Mouse (Mus musculus) spleen, adult 2 months (tissue): ENCODE measurements around the gene Tbcd. TPM values are rescaled to one million over a fixed set of nuclear protein-coding genes. Genes with fewer than 3 reads are reported as not detected.

Experiments used
- DNase-seq, 2 experiments: peaks; one replicate each; pipeline versions ENCODE4 v3.0.0 to v3.0.0-alpha.2; 2012 to 2021; ENCODE audit warnings: low spot score in 2 of 2, low read depth in 1 of 2
- H3K27ac ChIP-seq: fragments of 200-500 bp; 2 replicates; pipeline ENCODE4 v1.5.1; 2012; ENCODE audit warnings: low read length, inconsistent platforms; ENCODE audit not compliant: insufficient read depth
- H3K27me3 ChIP-seq: fragments of 200-500 bp; 2 replicates; pipeline ENCODE4 v1.6.1; 2012; ENCODE audit warnings: mild to moderate bottlenecking, moderate library complexity, low read length, inconsistent platforms; ENCODE audit not compliant: control insufficient read depth, insufficient read depth
- H3K36me3 ChIP-seq: fragments of 200-500 bp; 2 replicates; pipeline ENCODE4 v1.6.1; 2012; ENCODE audit warnings: mild to moderate bottlenecking, low read length, inconsistent platforms; ENCODE audit not compliant: control insufficient read depth, insufficient read depth
- H3K4me1 ChIP-seq: fragments of 200-500 bp; 2 replicates; pipeline ENCODE4 v1.6.1; 2011; ENCODE audit warnings: inconsistent platforms; ENCODE audit not compliant: control insufficient read depth, insufficient read depth, insufficient read length
- H3K4me3 ChIP-seq: fragments of 200-500 bp; 2 replicates; pipeline ENCODE4 v1.5.1; 2011; ENCODE audit warnings: mild to moderate bottlenecking, inconsistent platforms; ENCODE audit not compliant: insufficient read depth, insufficient read length; ENCODE audit errors: extremely low read depth
- CTCF ChIP-seq: fragments of 200-500 bp; IDR thresholded peaks from 2 replicates; pipeline ENCODE4 v1.5.1; 2011; ENCODE audit warnings: mild to moderate bottlenecking, inconsistent platforms; ENCODE audit not compliant: insufficient read depth, insufficient read length, insufficient replicate concordance; ENCODE audit errors: extremely low read depth
- POLR2A ChIP-seq: fragments of 200-500 bp; IDR thresholded peaks from 2 replicates; pipeline ENCODE4 v1.6.1; 2011; ENCODE audit warnings: low read depth, low read length, inconsistent platforms
- WGBS: fragments of 180-500 bp; shearing (Covaris S2); methylation state at CpG from one replicate; pipeline ENCODE4 v1.1.7; 2018; 5-methylcytosine and 5-hydroxymethylcytosine counted together
- polyA plus RNA-seq: library from polyadenylated mRNA; depleted of rRNA; stranded (reverse); fragments of >200 nt; gene quantifications from 2 replicates; pipeline ENCODE4 v1.2.3, GENCODE M21; 2012; rRNA removed

Gene Tbcd
- 38.0 and 44.7 TPM in 2 replicates for polyA plus RNA-seq

- Histone ChIP-seq H3K27me3 (no peaks in the 10 kb centered on the region), H3K4me1 (no peaks in the 10 kb centered on the region; the same call in 1 of the 2 replicates), H3K4me3 (peak within 1 kb of the TSS; percentile 93), H3K36me3 (peaks cover 3% of the 10 kb centered on the region), H3K27ac (peak within 1 kb of the TSS; percentile 52; the same call in 1 of the 2 replicates)
- WGBS = 1% methylated on average over 56 of the region's 58 CpGs
- DNase-seq = peak; percentile 75 to 88
- no peak; the same call in 1 of the 2 replicates for TF ChIP-seq POLR2A
- TF ChIP-seq CTCF = no peak
Observed at GRCm38 (mm10) chr11:121451753-121452635, at the start of gene Tbcd. Gene Tbcd, plus strand, starts transcription at chr11:121451949.

- no peak overlapping the region for H3K4me3 ChIP-seq
- no peak for DNase-seq
- H3K27ac ChIP-seq = no peak overlapping the region
- no peaks in the 10 kb centered on the region for H3K4me1 ChIP-seq
- TF ChIP-seq POLR2A (no peak), CTCF (no peak)
- no peaks in the 10 kb centered on the region for H3K27me3 ChIP-seq
- H3K36me3 ChIP-seq = no peaks in the 10 kb centered on the region
- WGBS = 75% methylated on average over 3 of the region's 3 CpGs
Observed at GRCm38 (mm10) chr11:121407366-121408155, 44.2 kb upstream of the Tbcd start.

- 80% methylated on average over 5 of the region's 5 CpGs for WGBS
- H3K27ac ChIP-seq = no peak overlapping the region
- H3K4me1 ChIP-seq = no peaks in the 10 kb centered on the region
- DNase-seq = no peak
- TF ChIP-seq POLR2A (no peak), CTCF (no peak)
- no peaks in the 10 kb centered on the region for H3K27me3 ChIP-seq
- H3K4me3 ChIP-seq = no peak overlapping the region
- H3K36me3 ChIP-seq = no peaks in the 10 kb centered on the region
Observed at GRCm38 (mm10) chr11:121414762-121415161, 37.0 kb upstream of the Tbcd start.

GRCm38 (mm10) chr11:121415351-121415750 is 36.4 kb upstream of the Tbcd start:
- H3K27ac ChIP-seq = no peak overlapping the region
- no peak for DNase-seq
- H3K27me3 ChIP-seq = no peaks in the 10 kb centered on the region
- H3K4me1 ChIP-seq = no peaks in the 10 kb centered on the region
- TF ChIP-seq CTCF (no peak), POLR2A (no peak)
- H3K36me3 ChIP-seq = no peaks in the 10 kb centered on the region
- H3K4me3 ChIP-seq = no peak overlapping the region
- 68% methylated on average over 5 of the region's 5 CpGs for WGBS

DNA sequence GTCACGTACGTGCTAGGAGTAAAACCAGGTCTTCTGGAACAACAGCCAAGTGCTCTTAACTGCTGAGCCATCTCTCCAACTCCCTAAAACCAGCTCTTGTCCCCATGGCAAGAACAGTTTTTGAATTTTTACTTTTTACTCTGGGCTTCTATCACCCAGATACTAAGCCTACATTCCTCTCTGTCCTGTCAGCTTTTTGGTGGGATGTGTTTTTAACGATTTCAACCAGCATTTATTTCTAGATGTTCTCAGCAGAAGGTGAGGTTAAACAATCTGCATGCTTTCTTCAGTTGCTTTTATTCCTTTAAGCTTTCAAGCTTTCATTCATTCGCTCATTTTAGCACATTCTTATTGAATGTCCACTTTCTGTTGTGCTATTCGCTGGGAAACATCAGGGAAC is 33.8 kb upstream of the Tbcd start:
- no peak for DNase-seq
- H3K4me1 ChIP-seq = peaks cover 4% of the 10 kb centered on the region; the same call in 1 of the 2 replicates
- WGBS = 85% methylated on average over 5 of the region's 5 CpGs
- H3K27me3 ChIP-seq = no peaks in the 10 kb centered on the region
- TF ChIP-seq CTCF (no peak), POLR2A (no peak)
- H3K27ac ChIP-seq = no peak overlapping the region
- no peak overlapping the region for H3K4me3 ChIP-seq
- no peaks in the 10 kb centered on the region for H3K36me3 ChIP-seq

GRCm38 (mm10) chr11:121418932-121419331 is 32.8 kb upstream of the Tbcd start:
- Histone ChIP-seq H3K4me1 (peaks cover 4% of the 10 kb centered on the region; the same call in 1 of the 2 replicates), H3K4me3 (no peak overlapping the region), H3K36me3 (no peaks in the 10 kb centered on the region), H3K27me3 (no peaks in the 10 kb centered on the region), H3K27ac (no peak overlapping the region)
- DNase-seq = no peak
- no peak for TF ChIP-seq CTCF
- TF ChIP-seq POLR2A = no peak
- 85% methylated on average over 2 of the region's 2 CpGs for WGBS

- Histone ChIP-seq H3K4me3 (no peak overlapping the region), H3K36me3 (no peaks in the 10 kb centered on the region), H3K4me1 (peaks cover 4% of the 10 kb centered on the region; the same call in 1 of the 2 replicates), H3K27ac (no peak overlapping the region), H3K27me3 (no peaks in the 10 kb centered on the region)
- TF ChIP-seq CTCF (no peak), POLR2A (no peak)
- WGBS = 62% methylated on average over 5 of the region's 5 CpGs
- no peak for DNase-seq
Observed at GRCm38 (mm10) chr11:121420379-121420778, 31.4 kb upstream of the Tbcd start.
